Mouse (Mus musculus): ENCODE measurements around the gene Madd.

Madd gene

DNA sequence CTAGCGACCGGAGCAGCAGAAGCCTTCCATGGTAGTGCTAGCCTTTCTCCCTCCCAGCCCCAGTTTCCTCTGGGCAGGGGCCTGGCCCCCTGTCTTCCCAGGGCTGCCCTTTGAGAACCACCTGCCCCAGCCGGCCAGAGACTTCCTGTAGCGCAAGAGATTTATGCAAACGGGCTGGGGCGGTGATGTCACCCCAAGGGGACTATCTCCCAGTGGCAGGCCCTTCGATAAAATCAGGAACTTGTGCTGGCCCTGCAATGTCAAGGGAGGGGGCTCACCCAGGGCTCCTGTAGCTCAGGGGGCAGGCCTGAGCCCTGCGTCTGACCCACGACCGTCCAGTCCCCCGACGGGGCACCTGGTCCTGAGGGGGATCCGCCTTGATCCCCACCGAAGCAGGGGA is 87.1 kb downstream of the Madd start:
- no peak for DNase-seq (ENCODE audit: low spot score)

DNA sequence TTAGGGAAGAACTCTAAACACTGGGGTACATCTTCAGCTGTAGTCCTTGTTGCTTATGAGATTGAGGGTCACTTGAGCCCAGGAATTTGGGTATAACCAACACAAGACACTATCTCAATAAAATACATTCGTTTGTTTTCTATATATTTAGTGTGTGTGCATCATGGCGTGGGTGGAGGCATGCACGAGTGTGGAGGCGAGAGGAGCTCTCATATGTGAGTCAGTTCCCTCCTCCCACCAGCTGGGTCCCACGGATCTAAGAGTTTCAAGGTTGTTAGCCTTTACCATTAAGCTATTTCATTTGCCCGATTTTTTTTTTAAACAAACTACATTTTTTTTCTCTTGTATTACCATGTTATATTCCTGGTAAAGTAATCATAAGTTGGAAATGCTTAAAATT is 92.8 kb downstream of the Madd start:
- no peak for DNase-seq (ENCODE audit: low spot score)

DNA sequence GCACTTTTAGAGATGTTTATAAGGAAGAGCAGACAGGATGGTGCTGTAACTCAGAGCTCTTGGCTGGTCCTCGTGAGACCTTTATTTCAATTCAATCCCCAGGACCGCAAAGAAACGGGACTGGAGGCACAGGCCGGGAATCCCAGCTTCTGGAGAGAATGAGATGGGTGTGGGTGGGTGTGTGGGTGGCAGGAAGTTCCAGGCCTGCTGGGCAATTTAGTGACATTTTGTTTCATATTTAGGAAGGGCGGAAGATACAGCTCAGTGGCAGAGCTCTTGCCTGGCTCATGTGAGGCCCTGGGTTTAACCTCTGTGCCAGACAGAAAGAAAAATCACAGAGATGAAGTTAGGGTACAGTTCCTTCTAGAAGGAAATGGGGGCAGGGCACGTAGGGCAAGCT is 93.4 kb downstream of the Madd start:
- DNase-seq (ENCODE audit: low spot score): no peak

DNA sequence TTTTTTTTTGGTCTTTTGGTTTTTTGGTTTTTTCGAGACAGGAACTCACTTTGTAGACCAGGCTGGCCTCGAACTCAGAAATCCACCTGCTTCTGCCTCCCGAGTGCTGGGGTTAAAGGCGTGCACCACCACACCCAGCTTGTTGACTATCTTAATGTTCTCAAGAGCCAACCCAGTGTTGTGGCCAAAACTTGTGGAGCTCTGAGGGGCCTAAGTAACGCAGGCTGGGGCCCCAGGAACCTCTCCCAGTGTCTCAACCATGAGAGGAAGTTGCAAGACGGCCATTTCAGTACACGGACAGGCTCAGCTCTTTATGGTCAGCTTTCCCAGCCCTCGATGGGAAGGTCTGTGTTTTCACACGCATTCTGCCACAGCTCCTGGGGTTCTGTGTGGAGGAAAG is 94.7 kb downstream of the Madd start:
- no peak for DNase-seq (ENCODE audit: low spot score)

DNA sequence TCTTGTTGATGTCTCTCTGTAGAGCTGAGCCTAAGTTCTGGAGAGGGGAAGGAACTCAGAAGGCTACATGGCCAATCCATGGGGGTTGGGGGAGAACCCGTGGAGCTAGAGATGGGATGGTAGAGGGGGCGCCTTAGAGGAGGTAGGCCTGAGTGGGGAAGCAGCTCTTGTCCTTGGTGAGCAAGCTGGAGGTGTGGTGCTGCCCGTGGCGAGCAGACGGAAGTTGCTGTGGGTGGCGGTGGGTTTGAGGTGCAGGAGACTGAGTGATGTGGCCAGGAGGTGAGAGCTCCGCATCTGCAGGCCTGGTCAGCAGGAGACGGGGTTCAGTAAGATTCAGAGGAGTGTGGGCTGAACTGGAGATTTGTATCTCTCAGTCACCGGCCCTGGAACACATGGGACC is 96.2 kb downstream of the Madd start:
- no peak for DNase-seq (ENCODE audit: low spot score)

Measured in ovary, adult 18-20 months (tissue).